Mouse (Mus musculus) liver, embryonic 12.5 days (tissue): ENCODE data around the gene Cdc42bpb. TPM values are rescaled to one million over a fixed set of nuclear protein-coding genes. Genes with fewer than 3 reads are reported as not detected.

ENCODE experiments used
- ATAC-seq: fragments of 200-750 bp; cut with Nextera tagmentation; 2 replicates; pipeline ENCODE4 v1.8.0; 2017; ENCODE audit warnings: moderate number of reproducible peaks, mild to moderate bottlenecking, moderate library complexity
- H3K27ac ChIP-seq: fragments of 300-500 bp; sonication (generic); 2 replicates; pipeline ENCODE4 v1.5.1; 2016; ENCODE audit warnings: mild to moderate bottlenecking
- H3K27me3 ChIP-seq: fragments of 300-500 bp; sonication (generic); replicated peaks from 2 replicates; pipeline ENCODE4 v1.6.1; 2016; ENCODE audit warnings: mild to moderate bottlenecking, moderate library complexity
- H3K36me3 ChIP-seq: fragments of 300-500 bp; sonication (generic); 2 replicates; pipeline ENCODE4 v1.6.1; 2016; ENCODE audit warnings: mild to moderate bottlenecking, moderate library complexity
- H3K4me1 ChIP-seq: fragments of 300-500 bp; sonication (generic); 2 replicates; pipeline ENCODE4 v1.6.1; 2016
- H3K4me2 ChIP-seq: fragments of 300-500 bp; sonication (generic); 2 replicates; pipeline ENCODE4 v1.6.1; 2016; ENCODE audit warnings: mild to moderate bottlenecking, moderate library complexity
- H3K4me3 ChIP-seq: fragments of 300-500 bp; sonication (generic); 2 replicates; pipeline ENCODE4 v1.5.1; 2016; ENCODE audit warnings: mild to moderate bottlenecking, moderate library complexity
- H3K9ac ChIP-seq: fragments of 300-500 bp; sonication (generic); 2 replicates; pipeline ENCODE4 v1.6.1; 2016; ENCODE audit warnings: mild to moderate bottlenecking, moderate library complexity
- H3K9me3 ChIP-seq: fragments of 300-500 bp; sonication (generic); replicated peaks from 2 replicates; pipeline ENCODE4 v1.6.1; 2016; ENCODE audit warnings: mild to moderate bottlenecking, moderate library complexity
- WGBS: fragments of 180-500 bp; shearing (Covaris S2); methylation state at CpG from one replicate; pipeline ENCODE4 v1.1.7; 2016; ENCODE audit not compliant: insufficient replicate concordance; 5-methylcytosine and 5-hydroxymethylcytosine counted together
- polyA plus RNA-seq: library from polyadenylated mRNA; unstranded; fragments of >200 nt; fragmentation: Nextera tagmentation; extraction: Ambion mirVana; gene quantifications from 2 replicates; pipeline ENCODE4 v1.2.1, GENCODE M21; 2016

Gene Cdc42bpb
- polyA plus RNA-seq, 1 experiment from 2014 or later = 13.0 TPM

DNA sequence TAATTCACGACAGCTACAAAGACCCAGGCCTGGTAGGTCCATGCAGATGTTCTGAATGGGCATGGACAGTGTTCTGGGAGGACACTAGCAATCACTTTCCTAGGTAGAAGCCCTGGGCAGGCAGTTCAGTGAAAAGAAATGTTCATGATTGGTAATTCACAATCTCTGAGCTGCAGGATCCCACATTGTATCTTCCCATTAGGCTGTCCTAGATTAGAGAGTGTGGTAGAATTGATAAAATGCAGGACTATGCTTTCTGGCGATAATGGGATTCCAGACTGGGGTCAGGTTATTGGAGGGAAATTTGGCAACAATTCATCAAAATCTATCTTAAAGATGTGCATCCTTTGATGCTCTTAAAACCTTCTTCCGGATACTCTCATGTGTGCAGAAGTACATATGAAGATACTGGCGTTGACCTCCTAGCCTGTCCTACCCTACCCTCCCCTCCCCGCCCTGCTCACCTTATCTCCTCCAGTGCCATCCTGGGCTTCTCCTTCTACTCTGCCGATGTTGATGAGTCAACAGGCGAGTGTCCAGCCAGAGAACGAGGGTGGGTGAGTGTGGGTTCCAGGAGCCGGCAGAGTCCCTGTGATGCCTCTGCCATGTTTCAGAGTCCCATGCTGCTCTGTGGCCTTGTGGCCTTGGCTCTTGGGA, 130.6 kb downstream of the Cdc42bpb start:
- H3K9ac ChIP-seq = no peak overlapping the region
- no peak overlapping the region for H3K4me3 ChIP-seq
- peak overlapping the region; percentile 42 for H3K4me2 ChIP-seq
- peaks cover 33% of the 10 kb centered on the region for H3K36me3 ChIP-seq
- WGBS = 40% methylated on average over 9 of the region's 9 CpGs
- peak; percentile 88 for ATAC-seq
- H3K4me1 ChIP-seq = peaks cover 21% of the 10 kb centered on the region
- no peaks in the 10 kb centered on the region for H3K9me3 ChIP-seq
- no peak overlapping the region for H3K27ac ChIP-seq
- H3K27me3 ChIP-seq = no peaks in the 10 kb centered on the region

DNA sequence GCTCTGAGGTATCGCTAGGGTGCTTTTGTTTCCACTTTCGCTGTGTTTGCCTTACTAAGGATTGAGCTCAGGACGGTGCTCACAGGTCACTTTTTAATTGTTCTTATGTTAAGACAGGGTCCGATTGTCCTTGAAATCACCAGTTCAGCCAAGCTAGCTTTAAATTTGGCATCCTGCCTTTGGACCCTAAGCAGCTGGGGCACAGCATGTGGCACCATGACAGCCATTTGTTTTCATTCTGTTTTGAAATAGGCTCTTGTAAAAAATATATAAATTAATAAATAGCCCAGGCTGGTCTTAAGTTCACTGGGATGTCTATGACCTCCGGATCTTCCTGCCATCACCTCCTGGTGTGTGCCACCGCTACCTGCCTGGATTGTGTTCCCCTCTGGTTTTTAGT, 132.4 kb downstream of the Cdc42bpb start:
- WGBS = 84% methylated on average over 6 of the region's 6 CpGs
- H3K27ac ChIP-seq = no peak overlapping the region
- no peak overlapping the region for H3K9ac ChIP-seq
- peaks cover 21% of the 10 kb centered on the region for H3K4me1 ChIP-seq
- no peaks in the 10 kb centered on the region for H3K27me3 ChIP-seq
- ATAC-seq = no peak
- H3K36me3 ChIP-seq = peaks cover 26% of the 10 kb centered on the region
- no peak overlapping the region for H3K4me2 ChIP-seq
- H3K4me3 ChIP-seq = no peak overlapping the region
- H3K9me3 ChIP-seq = no peaks in the 10 kb centered on the region

DNA sequence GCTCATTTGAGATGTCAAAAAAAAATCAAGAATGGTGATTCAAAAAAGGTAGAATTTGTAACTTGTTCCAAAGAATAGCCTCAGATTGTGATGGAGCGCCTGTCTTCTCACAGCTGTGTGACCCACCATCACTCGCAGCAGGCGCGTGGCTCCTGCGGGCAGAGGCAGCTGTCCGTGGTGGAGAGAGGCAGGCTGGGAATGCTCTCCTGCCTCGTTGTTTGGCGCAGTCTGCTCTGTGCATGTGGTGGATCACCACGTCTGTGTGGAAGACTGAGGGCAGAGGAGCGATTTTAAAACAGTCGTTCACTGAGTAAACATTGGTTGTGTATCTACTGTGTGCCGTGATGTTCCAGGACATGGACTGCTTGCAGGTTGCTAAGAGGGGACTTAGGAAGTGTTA, 133.8 kb downstream of the Cdc42bpb start:
- Histone ChIP-seq H3K36me3 (peaks cover 30% of the 10 kb centered on the region), H3K4me1 (peaks cover 21% of the 10 kb centered on the region), H3K9me3 (no peaks in the 10 kb centered on the region), H3K27me3 (no peaks in the 10 kb centered on the region), H3K4me3 (no peak overlapping the region), H3K27ac (no peak overlapping the region), H3K9ac (no peak overlapping the region), H3K4me2 (no peak overlapping the region)
- WGBS = 83% methylated on average over 12 of the region's 12 CpGs
- no peak for ATAC-seq

Other genes starting within 250 kb of the Cdc42bpb start
- gene Traf3, start 211.3 kb downstream of the Cdc42bpb start, polyA plus RNA-seq = 5.6 and 6.2 TPM in 2 replicates
- not detected in 2 replicates for gene 4930595D18Rik, start 193.2 kb downstream of the Cdc42bpb start, polyA plus RNA-seq
- gene Amn, start 106.6 kb downstream of the Cdc42bpb start, polyA plus RNA-seq = 2.0 and 2.2 TPM in 2 replicates
- 0.28 TPM in 1 of 2 replicates, not detected in the other for gene Lbhd2, start 29.1 kb upstream of the Cdc42bpb start, polyA plus RNA-seq
- 15.5 and 18.2 TPM in 2 replicates for gene Exoc3l4, start 39.3 kb upstream of the Cdc42bpb start, polyA plus RNA-seq
- 88.6 and 94.9 TPM in 2 replicates for gene Tnfaip2, start 64.8 kb upstream of the Cdc42bpb start, polyA plus RNA-seq
- gene Gm266, start 108.1 kb upstream of the Cdc42bpb start, polyA plus RNA-seq = 1.8 and 2.4 TPM in 2 replicates
- 664 and 670 TPM in 2 replicates for gene Eif5, start 160.3 kb upstream of the Cdc42bpb start, polyA plus RNA-seq
- gene Mark3, start 196.8 kb upstream of the Cdc42bpb start, polyA plus RNA-seq = 32.9 and 35.2 TPM in 2 replicates